Mouse (Mus musculus): Measurements from ENCODE around the gene Mrps23.
"Not testable (repeated sequence)": the region's sequence is repeated elsewhere in the genome, so short reads cannot be mapped to it uniquely, and the experiment has no call there.

Gene Mrps23

GRCm38 (mm10) chr11:88173386-88174025 lies 30.7 kb upstream of the Mrps23 start:
- no peak for DNase-seq (ENCODE audit: low spot score)

GRCm38 (mm10) chr11:88180467-88180958 lies 23.7 kb upstream of the Mrps23 start:
- DNase-seq (ENCODE audit: low spot score), result no peak

- peak; percentile 64 for DNase-seq (ENCODE audit: low spot score)
Measured at GRCm38 (mm10) chr11:88180959-88181619, 23.1 kb upstream of the Mrps23 start.

- DNase-seq (ENCODE audit: low spot score), result no peak
Measured at GRCm38 (mm10) chr11:88184632-88185180, 19.5 kb upstream of the Mrps23 start.

GRCm38 (mm10) chr11:88186078-88186946 lies 17.9 kb upstream of the Mrps23 start:
- DNase-seq (ENCODE audit: low spot score), result peak; percentile 28

GRCm38 (mm10) chr11:88186947-88187243 lies 17.3 kb upstream of the Mrps23 start:
- no peak for DNase-seq (ENCODE audit: low spot score)

GRCm38 (mm10) chr11:88187417-88188133 lies 16.6 kb upstream of the Mrps23 start:
- peak; percentile 89 for DNase-seq (ENCODE audit: low spot score)

GRCm38 (mm10) chr11:88188216-88188615 lies 16.0 kb upstream of the Mrps23 start:
- no peak for DNase-seq (ENCODE audit: low spot score)

- no peak for DNase-seq (ENCODE audit: low spot score)
Measured at GRCm38 (mm10) chr11:88188635-88189034, 15.6 kb upstream of the Mrps23 start.

GRCm38 (mm10) chr11:88192595-88192994 lies 11.6 kb upstream of the Mrps23 start:
- DNase-seq (ENCODE audit: low spot score), result peak; percentile 62

GRCm38 (mm10) chr11:88193098-88193823 lies 10.9 kb upstream of the Mrps23 start:
- DNase-seq (ENCODE audit: low spot score), result no peak

- DNase-seq (ENCODE audit: low spot score), result no peak
Measured at GRCm38 (mm10) chr11:88193824-88194696, 10.1 kb upstream of the Mrps23 start.

- DNase-seq (ENCODE audit: low spot score), result not testable (repeated sequence)
Measured at GRCm38 (mm10) chr11:88195699-88196098, 8.5 kb upstream of the Mrps23 start.

- peak; percentile 85 for DNase-seq (ENCODE audit: low spot score)
Measured at GRCm38 (mm10) chr11:88197153-88197576, 7.0 kb upstream of the Mrps23 start.

GRCm38 (mm10) chr11:88198223-88198622 lies 6.0 kb upstream of the Mrps23 start:
- DNase-seq (ENCODE audit: low spot score), result no peak

GRCm38 (mm10) chr11:88201172-88201571 lies 3.0 kb upstream of the Mrps23 start:
- DNase-seq (ENCODE audit: low spot score), result no peak

GRCm38 (mm10) chr11:88202077-88202476 lies 2.1 kb upstream of the Mrps23 start:
- no peak for DNase-seq (ENCODE audit: low spot score)

- no peak for DNase-seq (ENCODE audit: low spot score)
Measured at GRCm38 (mm10) chr11:88204593-88205368, 593 bp downstream of the Mrps23 start.

GRCm38 (mm10) chr11:88206576-88206975 lies 2.4 kb downstream of the Mrps23 start:
- DNase-seq (ENCODE audit: low spot score), result not testable (repeated sequence)

All from retina, embryonic 14.5 days (tissue).